Mouse (Mus musculus): ENCODE data around the gene Cdk2ap1.

GRCm38 (mm10) chr5:124342897-124343296 lies 20.0 kb downstream of the Cdk2ap1 start:
- no peak for TF ChIP-seq CTCF (IDR thresholded peaks at IDR 0.05; ENCODE audit: low read depth)
- no peak for TF ChIP-seq EP300 (IDR thresholded peaks at IDR 0.05; ENCODE audit: low read depth)

Measured in heart, postnatal 0 days (tissue).